ENCODE assay signal across 16 mouse cellular contexts in the genomic region with DNA sequence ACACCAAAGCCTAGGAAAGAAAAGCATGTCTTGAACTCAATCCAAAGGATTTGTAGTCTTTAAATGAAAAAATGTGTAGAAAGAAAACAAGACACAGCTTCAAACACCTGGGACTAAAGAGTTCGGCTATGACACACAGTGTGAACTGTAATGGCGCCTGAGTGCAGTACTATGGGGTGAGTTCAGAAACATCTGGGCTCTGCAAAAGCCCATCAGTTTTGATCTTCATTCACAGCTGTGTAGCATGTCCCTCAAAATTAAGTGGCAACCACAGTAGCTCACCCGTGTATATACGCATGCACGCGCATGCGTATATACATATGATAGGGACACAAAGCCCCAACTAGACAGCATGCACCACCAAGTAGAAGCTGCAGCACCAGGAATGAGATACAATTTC. TPM values are rescaled to one million over a fixed set of nuclear protein-coding genes. Genes with fewer than 3 reads are reported as not detected.
A peak's percentile ranks its signal among the peaks of the same experiment; 100 is the strongest.
DNase-seq lines count a peak whose midpoint lies in the region; ATAC-seq and TF ChIP-seq lines count a peak whose summit lies in the region.
"Had no signal": no experiment of that assay in that cellular context is flagged by ENCODE, and none has a peak within 500 bp of the region (broad histone marks: within the 10 kb centered on the region; RNA-seq: fewer than 3 reads in every experiment).

No protein-coding gene starts in this region.

- H3K9me3 ChIP-seq in intestine, embryonic 14.5 days (ENCODE audit: control insufficient read depth, low read length) = peaks cover 2% of the 10 kb centered on the region; the same call in 1 of the 2 replicates
- H3K9me3 ChIP-seq in intestine, embryonic 16.5 days (ENCODE audit: control insufficient read depth, low read length) = peaks cover 3% of the 10 kb centered on the region; the same call in 1 of the 2 replicates
- no peaks in the 10 kb centered on the region for H3K9me3 ChIP-seq in hindbrain, postnatal 0 days (ENCODE audit: low read length)
- no peaks in the 10 kb centered on the region for H3K9me3 ChIP-seq in neural tube, embryonic 12.5 days
- 0 out of 2 replicates have a peak, but pooled peaks cover 4% of the 10 kb centered on the region for H3K9me3 ChIP-seq in kidney, embryonic 15.5 days (replicated peaks)
- no peaks in the 10 kb centered on the region for H3K9me3 ChIP-seq in kidney, embryonic 14.5 days (ENCODE audit: control insufficient read depth, low read length)
- H3K9me3 ChIP-seq: stomach, embryonic 15.5 days had no signal

- no peak overlapping the region for H3K9ac ChIP-seq in intestine, embryonic 14.5 days (ENCODE audit: low read length)
- H3K9ac ChIP-seq in intestine, embryonic 16.5 days (ENCODE audit: low read depth, low read length) = no peak overlapping the region
- H3K9ac ChIP-seq in hindbrain, postnatal 0 days (replicated peaks; ENCODE audit: low read length) = no peak overlapping the region
- H3K9ac ChIP-seq in neural tube, embryonic 12.5 days = no peak overlapping the region
- H3K9ac ChIP-seq in kidney, embryonic 15.5 days = no peak overlapping the region
- H3K9ac ChIP-seq in kidney, embryonic 14.5 days (ENCODE audit: low read depth, low read length) = no peak overlapping the region
- H3K9ac ChIP-seq: lung, embryonic 14.5 days; stomach, embryonic 15.5 days had no signal

- no peaks in the 10 kb centered on the region for H3K36me3 ChIP-seq in intestine, embryonic 14.5 days (ENCODE audit: control insufficient read depth, insufficient read depth, low read length)
- 0 out of 2 replicates have a peak, but pooled peaks cover 2% of the 10 kb centered on the region for H3K36me3 ChIP-seq in intestine, embryonic 16.5 days (ENCODE audit: control insufficient read depth, insufficient read depth, low read length)
- no peaks in the 10 kb centered on the region for H3K36me3 ChIP-seq in hindbrain, postnatal 0 days (ENCODE audit: insufficient read depth, low read length)
- no peaks in the 10 kb centered on the region for H3K36me3 ChIP-seq in neural tube, embryonic 12.5 days
- H3K36me3 ChIP-seq in kidney, embryonic 15.5 days = peaks cover 12% of the 10 kb centered on the region
- H3K36me3 ChIP-seq in kidney, embryonic 14.5 days (ENCODE audit: control insufficient read depth, insufficient read depth, low read length) = no peaks in the 10 kb centered on the region
- H3K36me3 ChIP-seq: stomach, embryonic 15.5 days had no signal

- ATAC-seq in intestine, embryonic 14.5 days (replicated peaks; ENCODE audit: low FRiP score, low TSS enrichment, low read depth) = 0 out of 2 replicates have a peak, but pooled peaks have one; percentile 23
- no peak for ATAC-seq in intestine, embryonic 16.5 days
- peak; percentile 50; the same call in 1 of the 2 replicates for ATAC-seq in hindbrain, postnatal 0 days
- peak; percentile 44; the same call in 1 of the 2 replicates for ATAC-seq in neural tube, embryonic 12.5 days (ENCODE audit: low FRiP score, low read depth)
- ATAC-seq in kidney, embryonic 15.5 days (replicated peaks; ENCODE audit: low FRiP score) = no peak
- ATAC-seq in kidney, embryonic 14.5 days (ENCODE audit: low FRiP score, low TSS enrichment) = no peak

- no peaks in the 10 kb centered on the region for H3K27me3 ChIP-seq in intestine, embryonic 14.5 days (replicated peaks; ENCODE audit: control insufficient read depth, insufficient read depth, low read length)
- H3K27me3 ChIP-seq in intestine, embryonic 16.5 days (replicated peaks; ENCODE audit: control insufficient read depth, insufficient read depth, low read length) = no peaks in the 10 kb centered on the region
- H3K27me3 ChIP-seq in hindbrain, postnatal 0 days (ENCODE audit: insufficient read depth, low read length) = no peaks in the 10 kb centered on the region
- no peaks in the 10 kb centered on the region for H3K27me3 ChIP-seq in neural tube, embryonic 12.5 days (replicated peaks)
- H3K27me3 ChIP-seq in kidney, embryonic 15.5 days = no peaks in the 10 kb centered on the region
- no peaks in the 10 kb centered on the region for H3K27me3 ChIP-seq in kidney, embryonic 14.5 days (ENCODE audit: control insufficient read depth, insufficient read depth, low read length)
- H3K27me3 ChIP-seq: megakaryocyte, embryonic 14.5 days; stomach, embryonic 15.5 days had no signal

- DNase-seq in intestine, embryonic 14.5 days (ENCODE audit: low spot score) = no peak
- DNase-seq in hindbrain, postnatal 0 days (ENCODE audit: low spot score) = no peak
- DNase-seq in cerebellum, postnatal 10 days = no peak
- DNase-seq: cerebellum, adult 18-20 months; kidney, postnatal 10 days; liver; thymus, postnatal 25 days had no signal

- peaks cover 17% of the 10 kb centered on the region for H3K4me1 ChIP-seq in intestine, embryonic 14.5 days (replicated peaks; ENCODE audit: control insufficient read depth, insufficient read depth, low read length)
- peaks cover 9% of the 10 kb centered on the region for H3K4me1 ChIP-seq in intestine, embryonic 16.5 days (ENCODE audit: control insufficient read depth, insufficient read depth, low read length)
- H3K4me1 ChIP-seq in embryonic fibroblast, embryonic 13.5 days (ENCODE audit: control insufficient read depth, insufficient read depth, low read length) = peaks cover 27% of the 10 kb centered on the region
- H3K4me1 ChIP-seq in hindbrain, postnatal 0 days (ENCODE audit: insufficient read depth, low read length) = peaks cover 17% of the 10 kb centered on the region
- H3K4me1 ChIP-seq in neural tube, embryonic 12.5 days = peaks cover 31% of the 10 kb centered on the region
- H3K4me1 ChIP-seq in kidney, embryonic 15.5 days = peaks cover 31% of the 10 kb centered on the region
- peaks cover 9% of the 10 kb centered on the region for H3K4me1 ChIP-seq in kidney, embryonic 14.5 days (ENCODE audit: control insufficient read depth, insufficient read depth, low read length)
- H3K4me1 ChIP-seq: stomach, embryonic 15.5 days had no signal

- no peak for TF ChIP-seq POLR2A in embryonic fibroblast, embryonic 13.5 days (IDR thresholded peaks at IDR 0.05; ENCODE audit: low read depth, low read length)

- no peak overlapping the region for H3K4me3 ChIP-seq in intestine, embryonic 14.5 days (ENCODE audit: low read depth, low read length)
- H3K4me3 ChIP-seq in intestine, embryonic 16.5 days (ENCODE audit: low read length) = no peak overlapping the region
- H3K4me3 ChIP-seq in embryonic fibroblast, embryonic 13.5 days (ENCODE audit: insufficient read depth, low read length) = no peak overlapping the region
- no peak overlapping the region for H3K4me3 ChIP-seq in hindbrain, postnatal 0 days (ENCODE audit: low read length)
- no peak overlapping the region for H3K4me3 ChIP-seq in neural tube, embryonic 12.5 days
- no peak overlapping the region for H3K4me3 ChIP-seq in kidney, embryonic 15.5 days (replicated peaks)
- H3K4me3 ChIP-seq in kidney, embryonic 14.5 days (ENCODE audit: low read length) = no peak overlapping the region
- H3K4me3 ChIP-seq: heart, adult 2 months; megakaryocyte, embryonic 14.5 days; stomach, embryonic 15.5 days had no signal

- no peak for TF ChIP-seq CTCF in embryonic fibroblast, embryonic 13.5 days (IDR thresholded peaks at IDR 0.05; ENCODE audit: borderline replicate concordance, insufficient read depth, low read length)
- TF ChIP-seq CTCF in hindbrain, postnatal 0 days (IDR thresholded peaks at IDR 0.05; ENCODE audit: low read depth) = no peak

- no peak overlapping the region for H3K27ac ChIP-seq in intestine, embryonic 14.5 days (ENCODE audit: low read depth)
- H3K27ac ChIP-seq in intestine, embryonic 16.5 days (ENCODE audit: low read length) = no peak overlapping the region
- peak overlapping the region; percentile 48 for H3K27ac ChIP-seq in embryonic fibroblast, embryonic 13.5 days (ENCODE audit: insufficient read depth, low read length)
- H3K27ac ChIP-seq in hindbrain, postnatal 0 days = peak overlapping the region; percentile 62; the same call in 1 of the 2 replicates
- H3K27ac ChIP-seq in neural tube, embryonic 12.5 days = no peak overlapping the region
- no peak overlapping the region for H3K27ac ChIP-seq in kidney, embryonic 15.5 days
- no peak overlapping the region for H3K27ac ChIP-seq in kidney, embryonic 14.5 days (ENCODE audit: low read depth, low read length)
- H3K27ac ChIP-seq: heart, adult 2 months; stomach, embryonic 15.5 days had no signal

- 90% methylated on average over 7 of the region's 7 CpGs for WGBS in intestine, embryonic 14.5 days
- WGBS in intestine, embryonic 16.5 days = 88% methylated on average over 7 of the region's 7 CpGs
- WGBS in hindbrain, postnatal 0 days = 71% methylated on average over 7 of the region's 7 CpGs
- WGBS in neural tube, embryonic 12.5 days = 92% methylated on average over 7 of the region's 7 CpGs
- WGBS in kidney, embryonic 15.5 days = 92% methylated on average over 7 of the region's 7 CpGs
- 92% methylated on average over 7 of the region's 7 CpGs for WGBS in kidney, embryonic 14.5 days

- no peak overlapping the region for H3K4me2 ChIP-seq in intestine, embryonic 14.5 days (ENCODE audit: low read length)
- no peak overlapping the region for H3K4me2 ChIP-seq in intestine, embryonic 16.5 days (ENCODE audit: low read depth, low read length)
- 0 out of 2 replicates have a peak overlapping the region, but pooled peaks have one; percentile 13 for H3K4me2 ChIP-seq in hindbrain, postnatal 0 days (ENCODE audit: low read depth, low read length)
- no peak overlapping the region for H3K4me2 ChIP-seq in neural tube, embryonic 12.5 days (replicated peaks)
- H3K4me2 ChIP-seq in kidney, embryonic 15.5 days = no peak overlapping the region
- no peak overlapping the region for H3K4me2 ChIP-seq in kidney, embryonic 14.5 days (replicated peaks; ENCODE audit: low read depth, low read length)
- H3K4me2 ChIP-seq: lung, embryonic 14.5 days; stomach, embryonic 15.5 days had no signal

RNA-seq across cellular contexts. Expression of a gene that starts 27.4 kb away (rescaled TPM):
- 42.6 and 46.8 TPM in 2 replicates for polyA plus RNA-seq in intestine, embryonic 14.5 days (2014; fragmentation: Nextera tagmentation; extraction: Ambion mirVana)
- polyA plus RNA-seq in intestine, embryonic 16.5 days (2015; fragmentation: Nextera tagmentation; extraction: Ambion mirVana) = 25.6 and 28.3 TPM in 2 replicates
- 13.9 and 14.8 TPM in 2 replicates for polyA plus RNA-seq in embryonic fibroblast, embryonic 13.5 days (2011; ENCODE audit: insufficient read length, low read depth, missing spikeins)
- total RNA-seq in hindbrain, postnatal 0 days (2014; rRNA removed) = 36.2 and 39.2 TPM in 2 replicates
- polyA plus RNA-seq in hindbrain, postnatal 0 days (2015; fragmentation: Nextera tagmentation; extraction: Ambion mirVana) = 52.2 and 54.5 TPM in 2 replicates
- polyA plus RNA-seq in neural tube, embryonic 12.5 days (2016; fragmentation: Nextera tagmentation; extraction: Ambion mirVana) = 44.7 and 60.4 TPM in 2 replicates
- 46.9 and 50.2 TPM in 2 replicates for polyA plus RNA-seq in kidney, embryonic 15.5 days (2015; fragmentation: Nextera tagmentation; extraction: Ambion mirVana)
- 46.4 and 53.0 TPM in 2 replicates for polyA plus RNA-seq in kidney, embryonic 14.5 days (2014; fragmentation: Nextera tagmentation; extraction: Ambion mirVana)

Comparison
In these comparisons a context has a peak if more than half of its experiments do, and no peak if none do; other contexts are left out.
1. ATAC-seq: peak in intestine, embryonic 14.5 days (single experiment), hindbrain, postnatal 0 days (single experiment) and neural tube, embryonic 12.5 days (single experiment); none in intestine, embryonic 16.5 days (single experiment), kidney, embryonic 15.5 days (single experiment) and kidney, embryonic 14.5 days (single experiment).
2. H3K27ac ChIP-seq: peak in embryonic fibroblast, embryonic 13.5 days (single experiment) and hindbrain, postnatal 0 days (single experiment); none in intestine, embryonic 14.5 days (single experiment), intestine, embryonic 16.5 days (single experiment), neural tube, embryonic 12.5 days (single experiment), kidney, embryonic 15.5 days (single experiment) and kidney, embryonic 14.5 days (single experiment).